Mouse (Mus musculus) stomach, postnatal 0 days (tissue): Measurements from ENCODE around the gene Psmb5. TPM values are rescaled to one million over a fixed set of nuclear protein-coding genes. Genes with fewer than 3 reads are reported as not detected.

Experiments used
- ATAC-seq: fragments of 200-750 bp; cut with Nextera tagmentation; 2 replicates; pipeline ENCODE4 v1.8.0; 2017; ENCODE audit not compliant: low FRiP score, low TSS enrichment
- DNase-seq: peaks from one replicate; pipeline ENCODE4 v3.0.0-alpha.2; 2016; ENCODE audit warnings: low spot score
- H3K27ac ChIP-seq: fragments of 300-500 bp; sonication (generic); replicated peaks from 2 replicates; pipeline ENCODE4 v1.5.1; 2014; ENCODE audit warnings: mild to moderate bottlenecking, control low read depth
- H3K27me3 ChIP-seq: fragments of 300-500 bp; sonication (generic); 2 replicates; pipeline ENCODE4 v1.6.1; 2014; ENCODE audit warnings: low read length; ENCODE audit not compliant: control insufficient read depth, insufficient read depth
- H3K36me3 ChIP-seq: fragments of 300-500 bp; sonication (generic); 2 replicates; pipeline ENCODE4 v1.6.1; 2014; ENCODE audit warnings: low read length, mixed read lengths; ENCODE audit not compliant: control insufficient read depth, insufficient read depth
- H3K4me1 ChIP-seq: fragments of 300-500 bp; sonication (generic); replicated peaks from 2 replicates; pipeline ENCODE4 v1.6.1; 2014; ENCODE audit warnings: antibody characterized with exemption; ENCODE audit not compliant: control insufficient read depth, insufficient read depth
- H3K4me2 ChIP-seq: fragments of 300-500 bp; sonication (generic); replicated peaks from 2 replicates; pipeline ENCODE4 v1.6.1; 2014; ENCODE audit warnings: low read depth, mild to moderate bottlenecking, control low read depth, moderate library complexity
- H3K4me3 ChIP-seq: fragments of 300-500 bp; sonication (generic); 2 replicates; pipeline ENCODE4 v1.5.1; 2014; ENCODE audit warnings: low read depth, low read length, control low read depth
- H3K9ac ChIP-seq: fragments of 300-500 bp; sonication (generic); 2 replicates; pipeline ENCODE4 v1.6.1; 2014; ENCODE audit warnings: mild to moderate bottlenecking, low read length, control low read depth, mixed read lengths
- H3K9me3 ChIP-seq: fragments of 300-500 bp; sonication (generic); 2 replicates; pipeline ENCODE4 v1.6.1; 2016; ENCODE audit warnings: low read length; ENCODE audit not compliant: control insufficient read depth
- CTCF ChIP-seq: IDR thresholded peaks from 2 replicates; pipeline ENCODE4 v1.5.1; 2016; ENCODE audit warnings: antibody characterized with exemption, low read depth, mild to moderate bottlenecking, moderate library complexity
- EP300 ChIP-seq: optimal IDR thresholded peaks from 2 replicates; pipeline ENCODE3; 2016; ENCODE audit warnings: antibody characterized with exemption
- WGBS: fragments of 180-500 bp; shearing (Covaris S2); extraction: QIAGEN DNeasy Blood & Tissue Kit; methylation state at CpG from one replicate; pipeline ENCODE4 v1.1.7; 2014; 5-methylcytosine and 5-hydroxymethylcytosine counted together
- polyA plus RNA-seq: library from polyadenylated mRNA; unstranded; fragments of >200 nt; fragmentation: Nextera tagmentation; extraction: Ambion mirVana; gene quantifications from 2 replicates; pipeline ENCODE4 v1.2.1, GENCODE M21; 2015

Gene Psmb5
- polyA plus RNA-seq, 1 experiment from 2014 or later: 291 TPM

GRCm38 (mm10) chr14:54577089-54577982 is 40.5 kb downstream of the Psmb5 start, which contains the start of gene Ajuba:
Gene Ajuba, minus strand, starts transcription at chr14:54577558.
- WGBS: under 1% methylated on average over 59 of the region's 66 CpGs
- Histone ChIP-seq H3K27ac (peak within 1 kb of the TSS; percentile 89), H3K4me3 (peak within 1 kb of the TSS; percentile 83), H3K36me3 (no peaks in the 10 kb centered on the region), H3K9ac (peak within 1 kb of the TSS; percentile 89), H3K4me1 (peaks cover 6% of the 10 kb centered on the region; the same call in 1 of the 2 replicates), H3K4me2 (peak within 1 kb of the TSS; percentile 95), H3K27me3 (no peaks in the 10 kb centered on the region), H3K9me3 (no peaks in the 10 kb centered on the region)
- peak; percentile 90 for DNase-seq
- peak; percentile 70 for ATAC-seq
- TF ChIP-seq CTCF (no peak), EP300 (no peak)

DNA sequence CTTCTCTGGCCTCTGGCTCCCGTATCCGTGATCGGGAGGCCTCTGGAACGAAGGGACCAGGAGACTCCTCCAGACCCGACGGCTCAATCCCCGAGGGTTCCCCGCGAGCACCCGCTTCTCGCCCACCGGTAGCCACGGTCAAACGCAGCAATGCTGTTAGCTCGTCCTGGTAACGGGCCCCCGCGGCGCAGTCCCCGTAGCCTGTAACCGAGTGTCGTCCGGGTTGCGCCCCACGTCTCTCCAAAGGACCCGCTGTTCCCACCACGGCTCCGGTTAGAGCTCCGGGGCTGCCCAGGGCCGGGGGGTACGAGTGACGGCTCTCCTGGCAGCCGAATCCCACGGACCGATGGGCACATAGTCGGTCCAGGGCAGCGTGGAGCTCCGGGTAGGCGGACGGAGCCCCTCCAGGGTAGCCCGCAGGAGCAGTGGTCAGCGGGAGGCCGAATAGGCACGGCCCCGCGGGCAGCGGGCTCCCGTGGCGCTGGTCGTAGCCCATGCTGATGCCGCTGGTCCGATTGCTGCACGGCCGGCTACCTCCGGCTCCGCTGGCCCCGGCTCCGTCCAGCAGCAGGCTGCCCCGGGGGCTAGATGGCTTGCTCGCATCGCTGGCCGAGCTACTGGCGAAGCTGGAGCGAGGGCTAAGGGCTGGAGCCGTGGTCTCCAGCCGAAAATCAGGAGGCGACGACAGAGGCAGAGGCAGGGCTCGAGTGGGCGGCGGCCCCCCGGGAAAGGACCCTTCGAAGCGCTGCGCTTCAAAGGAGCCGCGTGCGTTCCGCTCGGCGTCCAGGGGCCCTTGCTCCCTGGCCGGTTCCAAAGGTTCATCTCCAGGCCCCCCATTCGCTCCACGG is 41.4 kb downstream of the Psmb5 start:
- 1% methylated on average over 73 of the region's 84 CpGs for WGBS
- H3K4me3 ChIP-seq: peak overlapping the region; percentile 83

DNA sequence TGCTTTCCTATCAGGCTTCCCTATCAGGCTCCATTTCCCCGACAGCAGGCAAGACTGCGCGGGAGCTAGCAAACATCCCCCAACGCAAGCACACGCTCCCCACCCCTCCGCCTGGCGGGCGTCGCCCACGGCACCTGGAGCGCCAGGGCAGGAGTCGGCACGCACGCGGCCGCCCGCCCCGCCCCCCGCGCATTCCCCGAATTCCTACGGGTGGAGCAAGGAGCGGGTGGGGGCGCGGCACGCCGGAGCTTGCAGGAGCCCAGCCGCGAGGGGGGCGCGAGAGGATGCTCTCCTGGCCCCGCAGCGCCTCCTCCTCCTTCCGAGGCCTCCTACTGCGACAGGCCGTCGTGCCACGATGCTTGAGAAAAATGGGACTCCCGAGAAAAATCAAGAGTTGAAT is 42.2 kb downstream of the Psmb5 start:
- H3K9me3 ChIP-seq: no peaks in the 10 kb centered on the region
- peaks cover 6% of the 10 kb centered on the region; the same call in 1 of the 2 replicates for H3K4me1 ChIP-seq
- TF ChIP-seq EP300: peak; percentile 65
- TF ChIP-seq CTCF: no peak
- peak overlapping the region; percentile 89 for H3K9ac ChIP-seq
- H3K4me2 ChIP-seq: peak overlapping the region; percentile 95
- H3K27me3 ChIP-seq: no peaks in the 10 kb centered on the region
- peak overlapping the region; percentile 83 for H3K4me3 ChIP-seq
- H3K36me3 ChIP-seq: no peaks in the 10 kb centered on the region; the same call in 1 of the 2 replicates
- WGBS: 1% methylated on average over 39 of the region's 39 CpGs
- peak overlapping the region; percentile 89 for H3K27ac ChIP-seq
- ATAC-seq (peak; percentile 45), DNase-seq (peak; percentile 85)

More for the DNA sequence above, 41.4 kb downstream of the Psmb5 start:
- peak overlapping the region; percentile 89 for H3K27ac ChIP-seq
- H3K27me3 ChIP-seq: no peaks in the 10 kb centered on the region
- H3K4me1 ChIP-seq: peaks cover 6% of the 10 kb centered on the region; the same call in 1 of the 2 replicates
- DNase-seq (peak; percentile 52), ATAC-seq (no peak)
- TF ChIP-seq EP300 (no peak), CTCF (no peak)
- H3K9me3 ChIP-seq: no peaks in the 10 kb centered on the region
- peak overlapping the region; percentile 95 for H3K4me2 ChIP-seq
- H3K9ac ChIP-seq: peak overlapping the region; percentile 89
- no peaks in the 10 kb centered on the region for H3K36me3 ChIP-seq

- WGBS: 14% methylated on average over 8 of the region's 8 CpGs
Observed at GRCm38 (mm10) chr14:54575031-54575430, 42.8 kb downstream of the Psmb5 start.

DNA sequence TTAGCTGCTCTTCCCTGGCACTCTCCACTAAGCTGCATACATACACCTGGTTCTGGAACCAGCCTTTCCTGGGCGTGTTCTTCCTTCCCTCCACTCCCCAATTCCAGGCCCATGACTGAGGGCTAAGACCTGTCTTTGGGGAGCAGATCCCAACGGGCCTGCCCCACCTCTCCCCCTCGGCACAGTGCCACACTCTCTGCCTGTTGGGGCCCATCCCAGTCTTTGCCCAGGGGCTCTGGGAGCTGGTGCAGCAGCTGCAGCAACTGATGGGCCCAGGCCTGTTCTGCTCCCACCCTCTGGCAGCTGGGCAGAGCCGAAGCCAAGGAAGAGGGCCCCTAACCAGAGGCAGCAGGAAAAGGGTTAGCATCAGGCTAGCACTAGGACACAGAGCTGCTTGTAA is 43.6 kb downstream of the Psmb5 start:
- TF ChIP-seq CTCF (no peak), EP300 (no peak)
- Histone ChIP-seq H3K4me2 (peak overlapping the region; percentile 95), H3K27ac (peak overlapping the region; percentile 88), H3K9me3 (no peaks in the 10 kb centered on the region), H3K9ac (peak overlapping the region; percentile 47; the same call in 1 of the 2 replicates), H3K4me3 (peak overlapping the region; percentile 83; the same call in 1 of the 2 replicates), H3K36me3 (no peaks in the 10 kb centered on the region; the same call in 1 of the 2 replicates), H3K4me1 (peaks cover 6% of the 10 kb centered on the region; the same call in 1 of the 2 replicates), H3K27me3 (no peaks in the 10 kb centered on the region)
- DNase-seq (peak; percentile 57), ATAC-seq (peak; percentile 9; the same call in 1 of the 2 replicates)
- 26% methylated on average over 4 of the region's 4 CpGs for WGBS

More at GRCm38 (mm10) chr14:54575031-54575430, 42.8 kb downstream of the Psmb5 start:
- H3K4me1 ChIP-seq: peaks cover 6% of the 10 kb centered on the region; the same call in 1 of the 2 replicates
- ATAC-seq (no peak), DNase-seq (no peak)
- H3K27me3 ChIP-seq: no peaks in the 10 kb centered on the region
- H3K36me3 ChIP-seq: no peaks in the 10 kb centered on the region; the same call in 1 of the 2 replicates
- peak overlapping the region; percentile 89 for H3K9ac ChIP-seq
- H3K4me3 ChIP-seq: peak overlapping the region; percentile 83
- no peaks in the 10 kb centered on the region for H3K9me3 ChIP-seq
- H3K4me2 ChIP-seq: peak overlapping the region; percentile 95
- TF ChIP-seq CTCF: no peak
- TF ChIP-seq EP300: no peak
- H3K27ac ChIP-seq: peak overlapping the region; percentile 88
